Mouse (Mus musculus): ENCODE results near the gene Sned1. TPM values are rescaled to one million over a fixed set of nuclear protein-coding genes. Genes with fewer than 3 reads are reported as not detected.

Sned1 gene
- polyA plus RNA-seq, 1 experiment from 2014 or later, result 30.1 TPM

DNA sequence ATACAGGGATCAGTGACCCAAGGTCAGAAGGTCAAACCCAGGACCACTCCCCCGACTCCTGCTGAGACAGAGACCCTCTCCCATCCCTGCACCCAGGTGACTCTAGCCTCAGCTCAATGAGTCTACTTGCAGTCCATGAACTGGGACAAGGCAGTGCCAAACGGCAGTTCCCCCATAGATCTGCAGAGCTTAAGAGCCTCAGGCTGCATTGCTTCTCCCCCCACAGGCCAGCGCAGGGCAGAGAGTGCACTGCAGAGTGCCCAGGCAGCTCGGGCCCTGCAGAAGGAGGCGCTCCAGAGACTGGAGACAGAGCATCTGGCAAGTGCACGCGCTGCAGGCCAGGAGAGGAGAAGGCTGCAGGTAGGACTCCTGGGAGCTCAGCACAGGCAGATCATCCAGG is 18.1 kb upstream of the Sned1 start:
- no peak overlapping the region for H3K27ac ChIP-seq (ENCODE audit: low read depth)
- no peaks in the 10 kb centered on the region; the same call in 1 of the 2 replicates for H3K36me3 ChIP-seq (ENCODE audit: insufficient read depth)
- no peaks in the 10 kb centered on the region for H3K27me3 ChIP-seq (ENCODE audit: insufficient read depth, low read length)
- WGBS, result 54% methylated on average over 7 of the region's 7 CpGs
- no peak for ATAC-seq (ENCODE audit: insufficient read depth)
- H3K4me1 ChIP-seq (ENCODE audit: insufficient read depth), result peaks cover 14% of the 10 kb centered on the region; the same call in 1 of the 2 replicates
- no peak overlapping the region for H3K9ac ChIP-seq
- no peak for DNase-seq
- H3K4me2 ChIP-seq, result no peak overlapping the region
- H3K9me3 ChIP-seq (ENCODE audit: low read depth, low read length), result no peaks in the 10 kb centered on the region
- H3K4me3 ChIP-seq (ENCODE audit: low read depth, low read length), result no peak overlapping the region
- TF ChIP-seq CTCF (IDR thresholded peaks at IDR 0.05; ENCODE audit: low read depth), result no peak

DNA sequence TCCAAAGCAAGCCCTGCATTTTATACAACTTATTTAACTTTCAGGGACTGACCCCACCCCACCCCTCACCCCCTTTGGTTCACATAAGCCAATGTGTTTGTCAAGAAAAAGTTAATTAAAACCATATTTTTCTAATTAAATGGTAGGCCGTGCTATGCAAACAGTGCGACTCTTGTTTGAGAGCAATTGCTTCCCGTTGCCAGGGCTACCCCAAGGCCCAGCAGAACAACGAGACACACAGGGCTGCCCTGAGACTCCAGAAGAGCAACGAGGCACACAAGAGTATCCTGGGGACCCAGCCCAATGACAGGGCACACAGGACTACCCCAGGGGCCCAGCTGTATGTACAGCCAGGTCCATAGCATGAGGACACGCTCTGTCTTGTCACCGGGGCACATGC is 14.9 kb upstream of the Sned1 start:
- H3K4me1 ChIP-seq (ENCODE audit: insufficient read depth), result peaks cover 17% of the 10 kb centered on the region
- no peak for TF ChIP-seq CTCF (IDR thresholded peaks at IDR 0.05; ENCODE audit: low read depth)
- no peaks in the 10 kb centered on the region for H3K27me3 ChIP-seq (ENCODE audit: insufficient read depth, low read length)
- H3K4me2 ChIP-seq, result no peak overlapping the region
- 66% methylated on average over 7 of the region's 7 CpGs for WGBS
- DNase-seq (no peak), ATAC-seq (ENCODE audit: insufficient read depth) (no peak)
- no peak overlapping the region for H3K9ac ChIP-seq
- H3K4me3 ChIP-seq (ENCODE audit: low read depth, low read length), result no peak overlapping the region
- no peaks in the 10 kb centered on the region; the same call in 1 of the 2 replicates for H3K36me3 ChIP-seq (ENCODE audit: insufficient read depth)
- H3K9me3 ChIP-seq (ENCODE audit: low read depth, low read length), result no peaks in the 10 kb centered on the region
- no peak overlapping the region for H3K27ac ChIP-seq (ENCODE audit: low read depth)

DNA sequence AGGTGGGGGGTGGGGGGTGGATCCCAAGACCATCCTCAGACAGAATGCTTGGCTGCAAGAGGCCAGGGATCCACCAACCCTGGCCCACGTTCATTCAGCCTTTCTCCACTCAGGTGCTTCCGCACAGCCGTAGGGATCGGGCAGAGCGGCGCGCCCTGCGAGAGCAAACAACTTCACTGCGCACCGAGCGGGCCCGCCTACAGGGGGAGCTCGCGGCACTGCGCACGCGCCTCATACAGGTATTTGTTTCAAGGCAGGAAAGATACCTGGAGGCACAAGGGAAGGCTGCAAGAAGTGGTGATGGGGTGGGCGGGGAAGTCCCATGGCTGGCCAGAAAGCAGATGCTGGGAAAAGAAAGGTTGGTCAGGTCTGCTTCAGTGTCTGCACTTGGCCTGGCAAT is 11.7 kb upstream of the Sned1 start:
- Histone ChIP-seq H3K9ac (no peak overlapping the region), H3K4me1 (ENCODE audit: insufficient read depth) (peaks cover 4% of the 10 kb centered on the region; the same call in 1 of the 2 replicates), H3K36me3 (ENCODE audit: insufficient read depth) (no peaks in the 10 kb centered on the region), H3K9me3 (ENCODE audit: low read depth, low read length) (no peaks in the 10 kb centered on the region), H3K4me3 (ENCODE audit: low read depth, low read length) (no peak overlapping the region), H3K27ac (ENCODE audit: low read depth) (no peak overlapping the region), H3K27me3 (ENCODE audit: insufficient read depth, low read length) (no peaks in the 10 kb centered on the region), H3K4me2 (no peak overlapping the region)
- ATAC-seq (ENCODE audit: insufficient read depth) (peak; percentile 35; the same call in 1 of the 2 replicates), DNase-seq (peak; percentile 69)
- peak; percentile 81 for TF ChIP-seq CTCF (IDR thresholded peaks at IDR 0.05; ENCODE audit: low read depth)
- WGBS, result 18% methylated on average over 18 of the region's 18 CpGs

DNA sequence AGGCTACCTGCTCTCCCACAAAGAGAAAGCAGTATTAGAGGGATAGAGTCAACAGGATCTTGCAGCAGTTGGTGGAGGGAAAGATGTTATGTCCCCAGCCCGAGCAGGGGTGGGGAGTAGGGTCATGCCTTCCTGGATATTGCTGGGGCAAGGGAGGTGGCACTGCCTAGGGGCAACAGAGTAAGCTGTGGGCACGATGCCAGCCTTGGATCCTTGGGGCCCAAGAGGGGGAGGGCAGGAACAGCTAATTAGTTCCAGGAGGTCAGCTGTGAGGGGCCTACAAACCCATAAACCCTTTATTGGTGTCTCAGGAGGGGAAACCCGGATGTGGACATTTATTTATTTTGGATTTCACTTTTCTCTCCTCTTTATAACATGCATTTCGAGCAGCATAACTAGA is 10.4 kb upstream of the Sned1 start:
- DNase-seq, result peak; percentile 32
- no peak for TF ChIP-seq CTCF (IDR thresholded peaks at IDR 0.05; ENCODE audit: low read depth)

DNA sequence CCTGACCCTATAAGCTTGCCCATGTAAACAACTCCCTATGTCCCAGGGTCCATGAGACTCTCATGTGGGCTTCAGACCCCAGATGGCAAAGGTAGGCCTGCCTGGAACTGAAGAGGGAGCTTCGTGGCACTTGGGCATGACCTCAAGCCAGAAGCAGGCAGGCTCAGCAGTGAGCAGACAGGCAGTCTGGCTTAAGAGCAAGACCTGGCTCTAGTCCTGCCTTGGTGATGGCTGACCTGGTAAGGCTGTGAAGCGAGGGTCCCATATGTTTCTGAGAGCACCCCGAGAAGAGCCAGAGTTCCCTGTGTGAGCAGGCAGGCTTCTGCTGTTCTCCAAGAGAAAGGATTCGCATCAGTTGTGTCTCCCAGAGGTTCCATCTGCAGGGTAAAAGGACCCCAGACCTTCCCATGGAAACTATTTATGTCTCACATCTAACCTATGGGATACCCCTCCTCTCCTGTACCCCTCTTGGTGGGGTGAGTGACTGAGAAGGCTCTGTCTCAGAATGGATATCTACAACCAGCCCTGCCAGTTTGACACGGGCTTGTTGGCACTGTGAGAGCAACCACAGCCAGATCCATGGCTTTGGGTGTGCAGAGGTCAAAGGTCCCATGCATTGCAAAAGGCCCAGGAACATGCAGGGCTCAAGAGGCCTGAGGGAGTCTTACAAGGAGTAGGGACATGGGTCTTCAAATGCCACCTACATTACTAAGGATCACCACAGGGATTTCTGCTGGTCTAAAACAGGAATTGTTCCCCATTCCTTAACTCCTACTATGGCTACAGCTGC is 9.7 kb upstream of the Sned1 start:
- no peaks in the 10 kb centered on the region for H3K27me3 ChIP-seq (ENCODE audit: insufficient read depth, low read length)
- H3K9me3 ChIP-seq (ENCODE audit: low read depth, low read length), result no peaks in the 10 kb centered on the region
- 79% methylated on average over 5 of the region's 5 CpGs for WGBS
- ATAC-seq (ENCODE audit: insufficient read depth), result no peak
- H3K9ac ChIP-seq, result no peak overlapping the region
- H3K27ac ChIP-seq (ENCODE audit: low read depth), result no peak overlapping the region
- no peak for TF ChIP-seq CTCF (IDR thresholded peaks at IDR 0.05; ENCODE audit: low read depth)
- H3K4me3 ChIP-seq (ENCODE audit: low read depth, low read length), result no peak overlapping the region
- no peak overlapping the region for H3K4me2 ChIP-seq
- no peaks in the 10 kb centered on the region for H3K36me3 ChIP-seq (ENCODE audit: insufficient read depth)
- DNase-seq, result no peak
- peaks cover 4% of the 10 kb centered on the region; the same call in 1 of the 2 replicates for H3K4me1 ChIP-seq (ENCODE audit: insufficient read depth)

More for the DNA sequence above, 10.4 kb upstream of the Sned1 start:
- WGBS, result 22% methylated on average over 4 of the region's 4 CpGs
- no peak overlapping the region for H3K27ac ChIP-seq (ENCODE audit: low read depth)
- no peaks in the 10 kb centered on the region for H3K27me3 ChIP-seq (ENCODE audit: insufficient read depth, low read length)
- H3K9me3 ChIP-seq (ENCODE audit: low read depth, low read length), result no peaks in the 10 kb centered on the region
- H3K4me2 ChIP-seq, result no peak overlapping the region
- H3K36me3 ChIP-seq (ENCODE audit: insufficient read depth), result no peaks in the 10 kb centered on the region
- H3K9ac ChIP-seq, result no peak overlapping the region
- peaks cover 4% of the 10 kb centered on the region; the same call in 1 of the 2 replicates for H3K4me1 ChIP-seq (ENCODE audit: insufficient read depth)
- no peak for ATAC-seq (ENCODE audit: insufficient read depth)
- no peak overlapping the region for H3K4me3 ChIP-seq (ENCODE audit: low read depth, low read length)

DNA sequence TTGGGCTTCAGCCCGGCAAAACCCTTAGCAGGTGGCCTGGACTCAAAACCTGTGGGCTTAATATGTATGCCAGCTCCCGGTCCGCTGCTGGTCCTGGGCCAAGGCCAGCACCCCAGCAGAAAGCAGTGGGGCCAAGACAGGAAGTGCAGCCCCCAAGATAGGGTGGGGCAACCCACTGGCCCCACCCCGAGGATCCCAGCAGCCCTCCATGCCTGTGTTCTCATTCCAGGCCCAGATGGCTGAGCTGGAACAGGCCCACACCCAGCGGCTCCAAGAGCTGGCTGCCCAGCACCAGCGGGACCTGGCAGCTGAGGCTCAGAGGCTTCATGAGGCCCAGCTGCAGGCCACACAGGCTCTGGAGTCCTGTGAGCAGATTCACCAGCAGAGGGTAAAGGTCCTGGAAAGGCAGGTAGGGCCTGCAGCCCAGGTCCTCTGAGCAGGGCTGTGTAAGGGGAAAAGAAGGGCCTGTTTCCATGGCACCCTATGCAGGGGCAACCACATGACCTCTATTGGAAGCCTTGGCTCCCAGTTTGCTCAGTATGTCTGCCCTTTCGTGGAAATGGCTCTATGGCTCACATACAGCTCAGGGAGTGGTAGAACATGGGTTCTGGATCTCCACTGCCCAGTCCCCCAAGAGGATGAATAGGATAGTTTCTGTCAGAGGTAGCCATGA is 8.2 kb upstream of the Sned1 start:
- DNase-seq, result no peak
- Histone ChIP-seq H3K9me3 (ENCODE audit: low read depth, low read length) (no peaks in the 10 kb centered on the region), H3K27me3 (ENCODE audit: insufficient read depth, low read length) (no peaks in the 10 kb centered on the region), H3K4me1 (ENCODE audit: insufficient read depth) (peaks cover 4% of the 10 kb centered on the region; the same call in 1 of the 2 replicates), H3K4me3 (ENCODE audit: low read depth, low read length) (no peak overlapping the region), H3K9ac (no peak overlapping the region), H3K27ac (ENCODE audit: low read depth) (peak overlapping the region; percentile 36; the same call in 1 of the 2 replicates), H3K4me2 (no peak overlapping the region), H3K36me3 (ENCODE audit: insufficient read depth) (no peaks in the 10 kb centered on the region)
- WGBS, result 57% methylated on average over 7 of the region's 7 CpGs
- TF ChIP-seq CTCF (IDR thresholded peaks at IDR 0.05; ENCODE audit: low read depth), result no peak
- peak; percentile 25; the same call in 1 of the 2 replicates for ATAC-seq (ENCODE audit: insufficient read depth)

DNA sequence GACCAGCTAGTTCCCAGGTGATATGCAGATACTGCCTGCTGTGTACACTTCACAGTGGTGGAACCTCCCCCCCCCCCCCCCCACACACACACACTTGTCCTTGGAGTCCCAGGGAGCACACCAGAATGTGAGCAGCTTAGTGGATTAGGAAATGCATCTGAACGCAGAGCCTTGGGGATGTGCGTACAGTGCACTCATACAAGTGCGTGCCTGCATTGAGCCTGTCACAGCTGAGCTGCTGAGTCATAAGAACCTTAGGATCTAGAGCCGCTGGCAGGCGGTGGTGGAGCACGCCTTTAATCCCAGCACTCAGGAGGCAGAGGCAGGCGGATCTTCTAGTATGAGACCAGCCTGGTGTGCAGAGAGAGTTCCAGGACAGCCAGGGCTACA is 7.7 kb upstream of the Sned1 start:
- no peak overlapping the region for H3K9ac ChIP-seq
- H3K4me2 ChIP-seq, result no peak overlapping the region
- DNase-seq, result no peak
- H3K36me3 ChIP-seq (ENCODE audit: insufficient read depth), result no peaks in the 10 kb centered on the region
- no peaks in the 10 kb centered on the region for H3K9me3 ChIP-seq (ENCODE audit: low read depth, low read length)
- H3K4me3 ChIP-seq (ENCODE audit: low read depth, low read length), result no peak overlapping the region
- H3K4me1 ChIP-seq (ENCODE audit: insufficient read depth), result peaks cover 4% of the 10 kb centered on the region; the same call in 1 of the 2 replicates
- no peak for ATAC-seq (ENCODE audit: insufficient read depth)
- H3K27ac ChIP-seq (ENCODE audit: low read depth), result no peak overlapping the region
- WGBS, result 88% methylated on average over 7 of the region's 7 CpGs
- no peak for TF ChIP-seq CTCF (IDR thresholded peaks at IDR 0.05; ENCODE audit: low read depth)
- H3K27me3 ChIP-seq (ENCODE audit: insufficient read depth, low read length), result no peaks in the 10 kb centered on the region

All from lung, embryonic 14.5 days (tissue).